Mouse (Mus musculus) C2C12 (cell line): ENCODE data around the gene Gm37240. TPM values are rescaled to one million over a fixed set of nuclear protein-coding genes. Genes with fewer than 3 reads are reported as not detected.

ENCODE experiments used
- H3K27me3 ChIP-seq: one replicate; pipeline ENCODE4 v1.6.1; 2011; ENCODE audit not compliant: control insufficient read depth, insufficient read depth, insufficient read length
- H3K36me3 ChIP-seq: one replicate; pipeline ENCODE4 v1.6.1; 2011; ENCODE audit not compliant: control insufficient read depth, insufficient read depth
- H3K4me3 ChIP-seq: one replicate; pipeline ENCODE4 v1.5.1; 2011; ENCODE audit warnings: mild to moderate bottlenecking, control low read depth; ENCODE audit not compliant: poor library complexity, insufficient read depth, severe bottlenecking
- H3K79me2 ChIP-seq: one replicate; pipeline ENCODE4 v1.6.1; 2011; ENCODE audit not compliant: control insufficient read depth, insufficient read depth
- H3K79me3 ChIP-seq: one replicate; pipeline ENCODE4 v1.6.1; 2011; ENCODE audit warnings: low read depth, control low read depth
- H3ac ChIP-seq: one replicate; pipeline ENCODE3; 2011; ENCODE audit warnings: low read depth; ENCODE audit not compliant: control insufficient read depth, insufficient read length
- CEBPB ChIP-seq: IDR thresholded peaks from one replicate; pipeline ENCODE4 v1.6.1; 2011; ENCODE audit warnings: low read depth, mild to moderate bottlenecking, control low read depth, moderate library complexity
- CTCF ChIP-seq: IDR thresholded peaks from one replicate; pipeline ENCODE4 v1.5.1; 2011; ENCODE audit not compliant: control insufficient read depth, insufficient read depth, insufficient read length
- FOSL1 ChIP-seq: IDR thresholded peaks from one replicate; pipeline ENCODE4 v1.8.0; 2011; ENCODE audit warnings: mild to moderate bottlenecking, low read length; ENCODE audit not compliant: poor library complexity, insufficient read depth, severe bottlenecking
- MAX ChIP-seq: IDR thresholded peaks from one replicate; pipeline ENCODE4 v1.6.1; 2011; ENCODE audit warnings: mild to moderate bottlenecking, control low read depth
- MYOD1 ChIP-seq: IDR thresholded peaks from one replicate; pipeline ENCODE4 v1.6.1; 2011; ENCODE audit warnings: low read depth; ENCODE audit not compliant: control insufficient read depth, insufficient read length
- MYOG ChIP-seq: IDR thresholded peaks from one replicate; pipeline ENCODE4 v1.6.1; 2011; ENCODE audit not compliant: control insufficient read depth, insufficient read length; ENCODE audit errors: extremely low read depth
- USF1 ChIP-seq: IDR thresholded peaks from one replicate; pipeline ENCODE4 v1.6.1; 2011; ENCODE audit warnings: low read depth, mild to moderate bottlenecking, control low read depth, moderate library complexity
- polyA plus RNA-seq: library from polyadenylated mRNA; unstranded; fragments of >200 nt; fragmentation: generic; extraction: Trizol; gene quantifications from one replicate; pipeline ENCODE4 v1.2.1, GENCODE M21; 2012; ENCODE audit warnings: missing spikeins

Gene Gm37240
- polyA plus RNA-seq, 1 experiment, result 7.3 TPM

DNA sequence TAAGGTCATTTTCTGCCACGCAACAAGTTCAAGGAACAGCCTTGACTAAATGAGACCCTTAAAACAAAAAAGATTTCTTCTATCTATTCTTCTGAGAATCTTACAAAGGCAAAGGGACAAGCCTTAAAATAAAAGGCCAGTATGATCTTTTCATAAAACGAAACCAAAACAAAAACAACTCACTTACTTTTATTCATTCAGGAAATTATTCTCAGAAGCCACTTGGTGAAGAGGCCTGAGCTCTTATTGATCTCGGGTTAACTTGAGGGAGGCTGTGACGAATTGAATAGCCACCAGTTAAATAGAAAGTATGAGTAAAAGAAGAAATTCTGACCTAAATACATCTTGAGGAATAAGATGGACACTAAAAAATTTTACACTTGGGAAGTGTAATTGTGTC lies 1118.4 kb downstream of the Gm37240 start:
- H3K36me3 ChIP-seq, result no peaks in the 10 kb centered on the region
- H3K4me3 ChIP-seq, result no peak overlapping the region
- H3K27me3 ChIP-seq, result no peaks in the 10 kb centered on the region
- no peaks in the 10 kb centered on the region for H3K79me2 ChIP-seq
- TF ChIP-seq CTCF (no peak), MYOG (no peak), MYOD1 (no peak), USF1 (no peak), FOSL1 (no peak), CEBPB (no peak), MAX (no peak)
- H3ac ChIP-seq, result no peak overlapping the region
- no peaks in the 10 kb centered on the region for H3K79me3 ChIP-seq

DNA sequence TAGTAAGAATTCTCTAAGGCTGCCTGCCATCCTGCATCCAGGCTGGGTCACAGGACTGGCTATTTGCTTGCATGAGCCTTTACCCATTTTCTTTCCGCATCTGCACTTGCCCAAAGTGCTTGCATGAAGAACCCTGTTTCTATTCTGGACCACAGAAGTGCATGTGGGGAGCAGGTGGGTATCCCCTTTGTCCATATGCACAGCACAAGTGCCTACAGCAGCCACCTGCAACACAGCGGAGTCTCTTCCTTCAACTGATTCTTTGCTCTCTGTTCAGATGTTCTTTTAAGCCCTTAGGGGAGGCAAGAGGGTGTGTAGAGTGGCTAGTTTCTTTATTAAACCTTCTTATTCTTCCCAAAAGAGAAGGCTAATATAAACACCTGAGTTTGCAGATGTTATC lies 1133.5 kb downstream of the Gm37240 start:
- Histone ChIP-seq H3K27me3 (no peaks in the 10 kb centered on the region), H3ac (no peak overlapping the region), H3K4me3 (no peak overlapping the region), H3K79me3 (no peaks in the 10 kb centered on the region), H3K79me2 (no peaks in the 10 kb centered on the region), H3K36me3 (no peaks in the 10 kb centered on the region)
- no peak for TF ChIP-seq MYOD1
- no peak for TF ChIP-seq MYOG
- no peak for TF ChIP-seq CTCF
- no peak for TF ChIP-seq CEBPB
- no peak for TF ChIP-seq MAX
- no peak for TF ChIP-seq FOSL1

DNA sequence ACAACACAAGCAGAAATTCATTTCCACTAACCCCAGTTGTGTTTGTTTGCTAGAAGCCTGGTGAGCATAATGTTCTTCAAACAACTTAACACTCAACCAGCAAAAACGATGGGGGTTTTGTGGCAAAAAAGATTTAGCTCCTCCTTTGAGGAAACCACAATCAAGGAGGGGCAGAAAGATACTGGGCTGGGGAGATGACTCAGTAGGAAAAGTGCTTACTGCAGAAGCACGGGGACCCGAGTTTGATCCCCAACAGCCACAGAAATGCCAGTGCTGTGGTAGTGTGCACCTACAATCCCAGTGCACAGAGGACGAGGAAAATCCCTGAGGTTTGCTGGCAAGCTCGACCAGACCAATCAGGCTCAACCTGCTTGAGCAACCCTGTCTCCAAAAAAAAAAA lies 1138.1 kb downstream of the Gm37240 start:
- no peaks in the 10 kb centered on the region for H3K27me3 ChIP-seq
- TF ChIP-seq FOSL1, result no peak
- TF ChIP-seq MYOG, result no peak
- TF ChIP-seq CEBPB, result no peak
- TF ChIP-seq MAX, result no peak
- no peak for TF ChIP-seq USF1
- no peak for TF ChIP-seq MYOD1
- no peak for TF ChIP-seq CTCF
- H3K79me2 ChIP-seq, result no peaks in the 10 kb centered on the region
- H3K4me3 ChIP-seq, result no peak overlapping the region
- H3ac ChIP-seq, result no peak overlapping the region
- no peaks in the 10 kb centered on the region for H3K79me3 ChIP-seq
- H3K36me3 ChIP-seq, result no peaks in the 10 kb centered on the region

DNA sequence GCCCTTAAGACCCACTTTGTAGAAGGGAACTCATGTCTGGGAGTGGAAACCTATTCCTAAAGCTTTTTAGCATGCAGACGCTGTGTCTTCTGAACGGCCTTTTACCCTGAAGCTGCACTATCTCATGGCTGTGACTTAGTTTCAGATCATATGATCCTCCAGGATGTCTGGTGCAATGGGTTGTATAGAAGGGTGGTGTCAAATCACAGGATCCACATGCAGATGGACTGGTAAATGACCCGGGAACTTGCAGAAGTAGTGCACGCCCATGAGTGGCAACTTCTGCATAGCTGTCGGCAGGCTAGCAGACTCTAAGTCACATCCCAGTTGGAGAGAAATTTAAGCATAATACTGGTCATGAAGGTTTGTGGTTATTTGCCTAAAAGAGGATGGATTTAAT lies 1139.2 kb downstream of the Gm37240 start:
- H3K4me3 ChIP-seq, result no peak overlapping the region
- no peaks in the 10 kb centered on the region for H3K36me3 ChIP-seq
- no peaks in the 10 kb centered on the region for H3K79me3 ChIP-seq
- TF ChIP-seq CTCF (no peak), CEBPB (no peak), FOSL1 (no peak), USF1 (no peak), MAX (no peak), MYOD1 (no peak), MYOG (no peak)
- H3K27me3 ChIP-seq, result no peaks in the 10 kb centered on the region
- no peak overlapping the region for H3ac ChIP-seq
- no peaks in the 10 kb centered on the region for H3K79me2 ChIP-seq

DNA sequence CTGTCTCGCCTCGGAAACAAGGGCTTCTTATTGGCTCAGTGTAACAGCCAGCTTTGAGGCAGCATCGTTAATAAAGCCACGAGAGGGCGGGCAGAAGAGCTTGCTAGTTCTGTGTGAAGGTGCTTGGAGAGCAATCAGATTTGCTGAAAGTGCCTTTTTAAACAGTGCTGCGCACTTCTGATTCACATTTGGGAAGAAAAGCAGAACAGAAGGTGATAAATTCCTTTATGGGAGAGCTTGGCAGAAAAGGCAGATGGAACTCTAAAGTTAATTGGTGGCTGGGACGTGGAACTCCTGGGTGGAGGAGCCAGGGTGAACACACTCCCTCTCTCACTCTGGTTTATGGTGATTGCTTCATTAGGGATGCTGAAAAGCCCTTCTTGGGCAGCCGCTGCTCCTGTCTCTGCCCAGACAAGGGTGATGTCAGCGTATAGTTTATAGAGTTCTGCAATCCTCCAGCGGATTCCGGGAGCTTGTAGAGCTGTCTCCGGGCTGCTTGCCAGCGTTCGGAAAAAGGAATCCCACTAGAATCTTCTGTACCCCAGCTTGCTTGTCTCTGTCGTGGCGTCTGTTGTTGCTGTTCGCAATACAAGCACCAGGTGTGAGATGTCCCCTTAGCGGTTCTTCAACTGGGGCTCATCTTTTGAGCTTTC lies 1141.7 kb downstream of the Gm37240 start:
- Histone ChIP-seq H3K79me3 (no peaks in the 10 kb centered on the region), H3K27me3 (no peaks in the 10 kb centered on the region), H3K4me3 (no peak overlapping the region), H3ac (no peak overlapping the region), H3K79me2 (no peaks in the 10 kb centered on the region), H3K36me3 (no peaks in the 10 kb centered on the region)
- TF ChIP-seq MYOD1, result no peak
- no peak for TF ChIP-seq MAX
- no peak for TF ChIP-seq FOSL1
- no peak for TF ChIP-seq CTCF

DNA sequence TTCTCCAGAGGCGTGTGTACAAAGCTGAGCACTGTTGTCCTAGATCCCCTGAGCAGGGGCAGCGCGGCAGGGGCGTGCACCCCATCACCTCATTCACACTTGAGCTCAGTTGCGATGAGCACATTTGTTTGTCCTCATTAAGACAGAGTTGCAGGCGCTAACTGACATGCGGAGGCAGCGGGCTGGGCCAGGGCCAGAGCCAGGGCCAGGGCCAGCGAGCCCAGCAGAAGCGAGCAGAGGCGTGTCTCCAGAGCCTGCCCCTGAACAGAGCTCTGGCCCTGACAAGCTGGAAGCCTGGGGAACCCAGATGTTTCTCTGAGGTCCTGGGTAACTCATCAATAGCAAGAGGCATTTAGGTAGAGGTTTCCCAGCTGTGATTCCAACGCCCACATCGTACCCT lies 1142.6 kb downstream of the Gm37240 start:
- no peaks in the 10 kb centered on the region for H3K79me2 ChIP-seq
- no peak overlapping the region for H3K4me3 ChIP-seq
- no peak for TF ChIP-seq MAX
- no peak for TF ChIP-seq MYOG
- TF ChIP-seq FOSL1, result no peak
- no peak for TF ChIP-seq CTCF
- no peak for TF ChIP-seq MYOD1
- no peak for TF ChIP-seq CEBPB
- TF ChIP-seq USF1, result no peak
- H3K27me3 ChIP-seq, result no peaks in the 10 kb centered on the region
- no peaks in the 10 kb centered on the region for H3K79me3 ChIP-seq
- H3ac ChIP-seq, result no peak overlapping the region
- no peaks in the 10 kb centered on the region for H3K36me3 ChIP-seq
